Mouse (Mus musculus) lung, embryonic 15.5 days (tissue): ENCODE data around the gene Usp22. TPM values are rescaled to one million over a fixed set of nuclear protein-coding genes. Genes with fewer than 3 reads are reported as not detected.

Source experiments
- ATAC-seq: fragments of 200-750 bp; cut with Nextera tagmentation; 2 replicates; pipeline ENCODE4 v1.8.0; 2017; ENCODE audit warnings: moderate number of reproducible peaks, borderline replicate concordance; ENCODE audit not compliant: low FRiP score, low TSS enrichment; ENCODE audit errors: extremely low read depth
- H3K27ac ChIP-seq: fragments of 300-500 bp; sonication (generic); 2 replicates; pipeline ENCODE4 v1.5.1; 2015; ENCODE audit warnings: moderate library complexity, mild to moderate bottlenecking, inconsistent platforms
- H3K27me3 ChIP-seq: fragments of 300-500 bp; sonication (generic); 2 replicates; pipeline ENCODE4 v1.6.1; 2015; ENCODE audit warnings: inconsistent platforms
- H3K36me3 ChIP-seq: fragments of 300-500 bp; sonication (generic); 2 replicates; pipeline ENCODE4 v1.6.1; 2015; ENCODE audit warnings: inconsistent platforms
- H3K4me1 ChIP-seq: fragments of 300-500 bp; sonication (generic); 2 replicates; pipeline ENCODE4 v1.6.1; 2015; ENCODE audit warnings: inconsistent platforms
- H3K4me2 ChIP-seq: fragments of 300-500 bp; sonication (generic); 2 replicates; pipeline ENCODE4 v1.6.1; 2015; ENCODE audit warnings: inconsistent platforms, mild to moderate bottlenecking, moderate library complexity
- H3K4me3 ChIP-seq: fragments of 300-500 bp; sonication (generic); 2 replicates; pipeline ENCODE4 v1.5.1; 2015; ENCODE audit warnings: mild to moderate bottlenecking, inconsistent platforms
- H3K9ac ChIP-seq: fragments of 300-500 bp; sonication (generic); 2 replicates; pipeline ENCODE4 v1.6.1; 2015; ENCODE audit warnings: inconsistent platforms
- H3K9me3 ChIP-seq: fragments of 300-500 bp; sonication (generic); 2 replicates; pipeline ENCODE4 v1.6.1; 2016; ENCODE audit warnings: inconsistent platforms
- WGBS: fragments of 180-500 bp; shearing (Covaris S2); methylation state at CpG from one replicate; pipeline ENCODE4 v1.1.7; 2015; 5-methylcytosine and 5-hydroxymethylcytosine counted together
- polyA plus RNA-seq: library from polyadenylated mRNA; unstranded; fragments of >200 nt; fragmentation: Nextera tagmentation; extraction: Ambion mirVana; gene quantifications from 2 replicates; pipeline ENCODE4 v1.2.1, GENCODE M21; 2015

Usp22 gene
- polyA plus RNA-seq, 1 experiment from 2014 or later, result 109 TPM

DNA sequence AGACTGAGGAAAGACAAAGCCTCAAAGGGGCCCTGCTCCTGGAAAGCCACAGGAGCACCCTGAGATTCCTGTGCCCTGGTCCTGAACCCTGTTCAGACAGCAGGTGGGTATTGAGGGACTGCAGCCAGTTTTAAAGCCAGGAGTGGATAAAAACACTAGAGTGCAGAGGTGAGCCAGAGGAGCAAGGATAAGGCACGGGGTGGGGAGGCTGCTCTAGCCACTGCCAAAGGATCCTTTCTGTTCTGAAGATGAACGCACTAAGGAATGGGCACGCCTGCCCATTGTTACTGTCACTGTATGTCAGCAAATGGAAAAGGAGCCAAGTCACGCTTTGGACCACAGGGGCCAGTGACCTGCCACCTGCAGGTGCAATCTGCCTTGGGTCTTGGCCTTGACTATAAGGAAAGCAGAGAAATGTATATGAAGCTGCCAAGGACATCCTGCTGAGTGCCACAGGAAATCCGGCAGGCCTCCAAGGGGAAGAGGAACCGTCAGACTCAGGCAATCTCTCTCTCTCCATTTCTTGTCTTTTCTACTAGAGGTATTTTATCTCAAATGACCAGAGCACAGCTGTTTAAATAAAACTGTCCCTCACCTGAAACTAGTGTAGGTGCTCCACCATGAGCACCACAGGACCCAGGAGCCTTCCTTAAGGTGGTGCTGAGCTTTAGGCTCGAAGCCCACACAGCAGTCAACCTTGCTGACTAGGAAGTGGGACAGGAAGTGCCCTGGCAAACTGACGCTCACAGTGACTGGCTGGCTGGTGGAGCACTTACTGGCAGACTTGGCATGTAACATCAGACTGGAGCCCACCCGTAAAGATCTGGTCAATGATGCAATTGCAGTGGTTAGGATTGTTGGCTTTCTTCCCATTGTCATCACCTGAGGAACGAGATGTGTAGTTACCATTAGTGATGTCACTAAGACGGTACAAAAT lies 14.8 kb downstream of the Usp22 start:
- H3K4me1 ChIP-seq, result no peaks in the 10 kb centered on the region
- ATAC-seq, result no peak
- no peaks in the 10 kb centered on the region for H3K9me3 ChIP-seq
- H3K9ac ChIP-seq, result no peak overlapping the region
- H3K36me3 ChIP-seq, result peaks cover 98% of the 10 kb centered on the region
- no peak overlapping the region for H3K4me3 ChIP-seq
- 59% methylated on average over 11 of the region's 11 CpGs for WGBS
- no peak overlapping the region for H3K4me2 ChIP-seq
- no peaks in the 10 kb centered on the region for H3K27me3 ChIP-seq
- H3K27ac ChIP-seq, result no peak overlapping the region

GRCm38 (mm10) chr11:61158141-61158540 lies 16.7 kb downstream of the Usp22 start:
- H3K4me3 ChIP-seq, result no peak overlapping the region
- no peak overlapping the region for H3K4me2 ChIP-seq
- H3K27ac ChIP-seq, result no peak overlapping the region
- H3K4me1 ChIP-seq, result no peaks in the 10 kb centered on the region
- H3K9ac ChIP-seq, result no peak overlapping the region
- H3K27me3 ChIP-seq, result no peaks in the 10 kb centered on the region
- no peaks in the 10 kb centered on the region for H3K9me3 ChIP-seq
- H3K36me3 ChIP-seq, result peaks cover 98% of the 10 kb centered on the region
- ATAC-seq, result no peak
- 62% methylated on average over 3 of the region's 3 CpGs for WGBS

DNA sequence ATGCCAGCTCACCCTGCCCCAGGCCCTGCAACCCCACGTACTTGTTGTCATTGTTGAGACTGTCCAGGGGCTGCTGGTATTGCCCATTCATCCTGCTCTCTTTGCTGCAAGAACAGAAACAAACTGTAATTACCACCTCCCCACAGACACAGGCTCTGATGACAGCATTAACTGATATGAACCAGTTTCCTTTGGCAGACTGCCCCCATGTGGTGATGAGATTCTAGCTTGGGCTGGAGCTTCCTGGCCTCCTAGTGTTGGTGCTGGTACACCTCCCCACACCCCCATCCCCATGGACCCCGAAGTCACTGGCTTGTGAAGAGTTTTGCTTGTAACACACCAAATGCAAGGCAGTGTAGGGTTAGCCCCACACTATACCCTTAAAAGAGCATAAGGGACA lies 19.1 kb downstream of the Usp22 start:
- peaks cover 87% of the 10 kb centered on the region for H3K36me3 ChIP-seq
- no peak overlapping the region for H3K4me3 ChIP-seq
- H3K9ac ChIP-seq, result no peak overlapping the region
- no peak overlapping the region for H3K4me2 ChIP-seq
- WGBS, result 93% methylated on average over 2 of the region's 2 CpGs
- no peaks in the 10 kb centered on the region for H3K27me3 ChIP-seq
- H3K9me3 ChIP-seq, result no peaks in the 10 kb centered on the region
- no peak overlapping the region for H3K27ac ChIP-seq
- H3K4me1 ChIP-seq, result no peaks in the 10 kb centered on the region
- no peak for ATAC-seq

DNA sequence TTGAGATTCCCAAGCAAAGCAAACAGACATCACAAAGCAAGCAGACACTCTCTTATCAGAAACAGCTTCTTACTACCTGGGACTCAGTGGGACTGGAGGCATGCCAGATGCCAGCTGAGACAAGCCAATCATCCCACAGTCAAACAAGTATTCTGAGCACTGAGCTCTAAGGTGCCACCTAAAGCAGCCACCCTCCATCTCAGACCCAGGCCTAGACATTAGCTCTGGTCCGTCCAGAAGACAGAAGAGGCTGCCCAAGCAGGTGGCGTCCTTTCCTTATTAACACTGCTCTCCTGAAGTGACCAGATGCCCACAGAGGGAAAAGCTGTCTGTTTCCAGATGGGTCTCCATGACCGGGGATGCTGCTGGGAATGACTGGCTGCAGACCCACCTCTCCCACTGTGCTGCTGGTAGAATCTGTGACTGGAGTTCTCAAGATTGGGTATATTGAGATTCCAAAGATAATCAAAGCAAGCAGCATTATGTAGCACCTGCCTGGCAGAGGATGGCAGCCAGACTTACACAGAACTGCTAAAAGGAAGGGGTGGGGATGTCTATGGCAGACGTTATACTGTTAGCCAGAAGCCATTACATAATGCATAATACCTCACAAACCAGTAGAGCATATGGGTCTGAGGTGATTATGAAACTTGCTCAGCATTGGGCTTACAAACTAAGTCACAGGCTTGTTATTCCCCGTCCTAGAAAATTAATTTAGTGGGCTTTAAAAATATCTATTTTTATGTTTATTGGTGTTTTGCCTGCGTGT lies 24.4 kb downstream of the Usp22 start:
- Histone ChIP-seq H3K36me3 (peaks cover 36% of the 10 kb centered on the region), H3K9me3 (no peaks in the 10 kb centered on the region), H3K4me1 (peaks cover 8% of the 10 kb centered on the region; the same call in 1 of the 2 replicates), H3K4me3 (no peak overlapping the region), H3K9ac (no peak overlapping the region), H3K27ac (no peak overlapping the region), H3K27me3 (peaks cover 24% of the 10 kb centered on the region), H3K4me2 (no peak overlapping the region)
- WGBS, result 63% methylated on average over 6 of the region's 6 CpGs
- ATAC-seq, result no peak

- no peaks in the 10 kb centered on the region for H3K9me3 ChIP-seq
- H3K4me1 ChIP-seq, result peaks cover 12% of the 10 kb centered on the region
- ATAC-seq, result peak; percentile 42; the same call in 1 of the 2 replicates
- 6% methylated on average over 32 of the region's 32 CpGs for WGBS
- H3K27me3 ChIP-seq, result peaks cover 24% of the 10 kb centered on the region
- H3K9ac ChIP-seq, result 0 out of 2 replicates have a peak overlapping the region, but pooled peaks have one; percentile 22
- H3K36me3 ChIP-seq, result peaks cover 5% of the 10 kb centered on the region
- peak overlapping the region; percentile 38 for H3K4me3 ChIP-seq
- H3K4me2 ChIP-seq, result peak overlapping the region; percentile 75
- no peak overlapping the region for H3K27ac ChIP-seq
Observed at GRCm38 (mm10) chr11:61147300-61147683, 27.6 kb downstream of the Usp22 start.

DNA sequence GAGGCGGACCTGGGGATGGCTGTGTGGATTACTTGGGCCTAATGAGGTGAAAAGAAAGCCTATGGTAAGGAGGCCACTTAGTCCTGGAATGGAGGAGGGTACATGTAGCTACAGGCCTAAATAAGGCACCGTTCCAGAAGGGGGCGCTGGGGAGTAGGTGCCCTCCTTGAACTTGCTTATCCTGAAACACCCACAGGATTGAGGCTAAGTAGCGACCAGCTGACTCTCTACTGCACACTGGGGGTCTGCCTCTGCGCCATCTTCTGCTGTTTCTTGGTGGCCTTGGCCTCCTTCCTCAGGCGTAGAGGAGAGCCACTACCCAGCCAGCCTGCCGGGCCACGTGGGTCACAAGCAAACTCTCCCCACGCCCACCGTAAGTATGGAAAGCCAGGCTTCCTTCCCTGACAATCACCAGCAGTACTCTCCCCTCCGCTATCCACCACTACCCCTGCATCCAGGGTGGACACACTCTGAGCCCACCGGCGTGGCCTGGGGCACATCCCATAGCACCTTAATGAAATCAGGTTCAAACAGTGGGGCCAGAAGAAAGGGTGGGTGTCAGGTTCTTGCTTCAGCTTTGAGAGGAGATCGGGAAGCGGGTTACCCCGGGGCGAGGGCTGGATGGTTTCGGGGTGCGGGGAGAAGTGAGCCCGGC lies 28.1 kb downstream of the Usp22 start:
- H3K27ac ChIP-seq, result no peak overlapping the region
- H3K9me3 ChIP-seq, result no peaks in the 10 kb centered on the region
- H3K36me3 ChIP-seq, result no peaks in the 10 kb centered on the region; the same call in 1 of the 2 replicates
- 0 out of 2 replicates have a peak overlapping the region, but pooled peaks have one; percentile 22 for H3K9ac ChIP-seq
- 14% methylated on average over 20 of the region's 20 CpGs for WGBS
- H3K4me2 ChIP-seq, result peak overlapping the region; percentile 75
- H3K4me1 ChIP-seq, result peaks cover 12% of the 10 kb centered on the region
- ATAC-seq, result no peak
- peaks cover 24% of the 10 kb centered on the region for H3K27me3 ChIP-seq
- peak overlapping the region; percentile 38 for H3K4me3 ChIP-seq

GRCm38 (mm10) chr11:61145551-61145950 lies 29.3 kb downstream of the Usp22 start:
- Histone ChIP-seq H3K9me3 (no peaks in the 10 kb centered on the region), H3K4me2 (no peak overlapping the region), H3K4me1 (peaks cover 12% of the 10 kb centered on the region), H3K36me3 (no peaks in the 10 kb centered on the region), H3K4me3 (no peak overlapping the region), H3K27ac (no peak overlapping the region), H3K9ac (no peak overlapping the region), H3K27me3 (peaks cover 24% of the 10 kb centered on the region)
- ATAC-seq, result no peak
- 67% methylated on average over 8 of the region's 8 CpGs for WGBS

DNA sequence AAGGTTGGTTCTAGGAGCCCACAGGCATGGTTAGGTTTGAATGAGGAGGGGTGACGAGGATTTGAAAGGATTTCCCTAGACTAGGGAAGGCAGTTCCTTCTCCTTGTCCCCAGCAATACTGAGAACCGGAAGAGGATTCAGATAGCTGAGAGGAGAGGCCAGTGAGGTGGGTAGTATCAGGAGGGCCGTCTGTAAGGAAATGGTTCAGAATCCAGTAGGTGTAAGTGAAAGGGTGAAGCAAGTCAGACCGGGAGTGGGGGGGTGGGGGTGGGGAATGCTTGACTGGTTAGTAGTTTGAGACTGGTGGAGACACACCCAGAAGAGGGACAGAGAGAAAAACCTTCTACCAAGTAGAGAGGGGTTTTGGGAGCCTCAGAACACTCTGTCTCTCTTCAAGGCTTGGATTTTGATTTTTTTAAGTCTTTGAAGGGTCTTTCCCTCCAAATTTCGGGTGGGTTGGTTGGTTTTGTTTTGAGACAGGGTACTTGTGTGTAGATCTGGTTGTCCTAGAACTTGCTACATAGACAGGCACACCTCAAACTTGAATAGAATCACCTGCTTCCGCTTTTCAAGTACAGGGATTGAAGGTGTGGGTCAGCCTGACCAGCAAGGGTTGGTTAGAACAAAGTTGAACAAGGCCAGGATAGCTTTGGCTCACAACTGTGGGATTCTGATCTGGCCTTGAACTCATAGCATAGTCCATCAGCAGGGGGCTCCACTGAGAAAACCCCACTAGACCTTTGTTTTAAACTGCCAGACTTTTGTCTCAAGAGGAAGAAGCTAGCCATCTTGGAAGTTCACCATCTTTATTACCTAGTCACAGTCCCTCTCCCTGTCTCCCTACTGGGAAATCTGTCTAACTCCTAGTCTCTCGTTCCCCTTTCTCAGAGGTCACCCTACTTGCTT lies 31.0 kb downstream of the Usp22 start:
- no peak overlapping the region for H3K9ac ChIP-seq
- H3K27me3 ChIP-seq, result peaks cover 24% of the 10 kb centered on the region
- no peak overlapping the region for H3K27ac ChIP-seq
- 51% methylated on average over 7 of the region's 7 CpGs for WGBS
- H3K4me3 ChIP-seq, result no peak overlapping the region
- peaks cover 12% of the 10 kb centered on the region for H3K4me1 ChIP-seq
- no peak overlapping the region for H3K4me2 ChIP-seq
- H3K9me3 ChIP-seq, result no peaks in the 10 kb centered on the region
- no peaks in the 10 kb centered on the region for H3K36me3 ChIP-seq
- no peak for ATAC-seq

- H3K9ac ChIP-seq, result no peak overlapping the region
- H3K27ac ChIP-seq, result 0 out of 2 replicates have a peak overlapping the region, but pooled peaks have one; percentile 29
- 56% methylated on average over 6 of the region's 6 CpGs for WGBS
- H3K9me3 ChIP-seq, result no peaks in the 10 kb centered on the region
- no peak overlapping the region for H3K4me2 ChIP-seq
- no peaks in the 10 kb centered on the region for H3K36me3 ChIP-seq
- H3K27me3 ChIP-seq, result peaks cover 20% of the 10 kb centered on the region
- H3K4me3 ChIP-seq, result peak overlapping the region; percentile 14; the same call in 1 of the 2 replicates
- ATAC-seq, result no peak
- peaks cover 12% of the 10 kb centered on the region for H3K4me1 ChIP-seq
Observed at GRCm38 (mm10) chr11:61142941-61143530, 31.8 kb downstream of the Usp22 start.

DNA sequence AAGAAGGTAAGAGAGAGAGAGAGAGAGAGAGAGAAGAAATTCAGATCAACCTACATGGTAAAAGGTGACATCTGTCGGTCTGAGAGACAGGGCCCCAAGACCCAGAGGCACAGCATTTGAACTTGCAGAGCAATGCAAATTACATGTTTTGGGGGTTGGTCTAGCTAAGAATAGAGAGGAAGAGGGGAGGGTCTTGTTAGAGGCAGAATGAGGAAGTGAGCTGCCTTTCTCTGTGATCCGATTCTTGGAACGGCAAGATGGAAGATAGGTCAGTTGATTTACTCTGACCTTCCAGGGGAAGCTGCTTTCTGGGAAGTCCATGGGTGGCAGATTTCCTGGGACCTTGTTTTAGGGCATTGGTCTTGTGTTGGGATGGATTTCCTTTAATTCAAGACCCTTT lies 32.6 kb downstream of the Usp22 start:
- Histone ChIP-seq H3K27ac (peak overlapping the region; percentile 29; the same call in 1 of the 2 replicates), H3K9me3 (no peaks in the 10 kb centered on the region), H3K4me1 (peaks cover 11% of the 10 kb centered on the region), H3K4me2 (no peak overlapping the region), H3K9ac (no peak overlapping the region), H3K27me3 (peaks cover 13% of the 10 kb centered on the region), H3K4me3 (peak overlapping the region; percentile 14; the same call in 1 of the 2 replicates), H3K36me3 (no peaks in the 10 kb centered on the region)
- no peak for ATAC-seq
- WGBS, result 46% methylated on average over 3 of the region's 3 CpGs
